Mouse (Mus musculus) bone marrow macrophage, adult 2 months (primary cell): ENCODE measurements at regions not wholly inside any gene's neighbourhood (a gene's known extent, or its start where the extent isn't known, plus 50 kb on each side); places are given as distances from the start of the nearest gene placed in this dataset.

Experiments
- H3K27ac ChIP-seq: 2 replicates; pipeline ENCODE4 v1.5.1; 2012; ENCODE audit warnings: low read depth, low read length; ENCODE audit not compliant: insufficient read depth
- H3K4me1 ChIP-seq: 2 replicates; pipeline ENCODE4 v1.6.1; 2012; ENCODE audit warnings: low read length; ENCODE audit not compliant: control insufficient read depth, insufficient read depth
- H3K4me3 ChIP-seq: 2 replicates; pipeline ENCODE4 v1.5.1; 2012; ENCODE audit warnings: mild to moderate bottlenecking, low read length, moderate library complexity; ENCODE audit not compliant: insufficient read depth
- CTCF ChIP-seq: IDR thresholded peaks from 2 replicates; pipeline ENCODE4 v1.5.1; 2012; ENCODE audit warnings: low read depth, mild to moderate bottlenecking, low read length, moderate library complexity

GRCm38 (mm10) chr16:85951628-85952027 lies 50.0 kb upstream of the Adamts5 start:
- TF ChIP-seq CTCF = no peak
- Histone ChIP-seq H3K4me1 (no peaks in the 10 kb centered on the region), H3K4me3 (no peak overlapping the region), H3K27ac (no peak overlapping the region)
